Mouse (Mus musculus) urinary bladder, adult 18-20 months (tissue): Measurements from ENCODE around the gene Olfr1253.

ENCODE experiments used
- DNase-seq, 2 experiments: peaks; one replicate each; pipeline ENCODE4 v3.0.0; 2022; ENCODE audit warnings: low spot score in 2 of 2, mixed read lengths in 2 of 2

Gene Olfr1253

GRCm38 (mm10) chr2:89756990-89757389 is at the start of gene Olfr1253:
TSS of gene Olfr1253 (minus strand) at chr2:89757090.
- DNase-seq, result no peak

GRCm38 (mm10) chr2:89799583-89799982 is 42.7 kb upstream of the Olfr1253 start:
- DNase-seq, result no peak

GRCm38 (mm10) chr2:89793519-89793918 is 36.6 kb upstream of the Olfr1253 start, which contains the start of gene Olfr1254:
TSS of gene Olfr1254 (minus strand) at chr2:89793619.
- no peak for DNase-seq

- no peak for DNase-seq
These were observed 32.0 kb downstream of the Olfr1253 start, which contains the start of gene Olfr1252 for GRCm38 (mm10) chr2:89724912-89725311. TSS of gene Olfr1252 (minus strand) at chr2:89725012.
